Mouse (Mus musculus): ENCODE measurements around the gene Krt77. TPM values are rescaled to one million over a fixed set of nuclear protein-coding genes. Genes with fewer than 3 reads are reported as not detected.

Gene Krt77
- 0.53 and 0.56 TPM in 2 replicates for polyA plus RNA-seq (2015; fragmentation: Nextera tagmentation; extraction: Ambion mirVana)

GRCm38 (mm10) chr15:101869431-101869830, at the start of gene Krt77:
Krt77 (minus strand) TSS chr15:101869705.
- Histone ChIP-seq H3K4me2 (ENCODE audit: low read length) (no peak within 1 kb of the TSS), H3K27me3 (replicated peaks; ENCODE audit: control insufficient read depth, insufficient read depth, low read length) (no peaks in the 10 kb centered on the region), H3K36me3 (ENCODE audit: control insufficient read depth, insufficient read depth, low read length) (no peaks in the 10 kb centered on the region), H3K4me3 (ENCODE audit: low read length) (no peak within 1 kb of the TSS), H3K9ac (ENCODE audit: low read depth, low read length) (peak within 1 kb of the TSS; percentile 11; the same call in 1 of the 2 replicates), H3K27ac (ENCODE audit: low read depth, low read length) (no peak within 1 kb of the TSS; the same call in 1 of the 2 replicates), H3K9me3 (ENCODE audit: control insufficient read depth, low read length) (no peaks in the 10 kb centered on the region), H3K4me1 (ENCODE audit: control insufficient read depth, insufficient read depth, low read depth, low read length) (peaks cover 7% of the 10 kb centered on the region)
- peak; percentile 85 for ATAC-seq
- 30% methylated on average over 6 of the region's 6 CpGs for WGBS

DNA sequence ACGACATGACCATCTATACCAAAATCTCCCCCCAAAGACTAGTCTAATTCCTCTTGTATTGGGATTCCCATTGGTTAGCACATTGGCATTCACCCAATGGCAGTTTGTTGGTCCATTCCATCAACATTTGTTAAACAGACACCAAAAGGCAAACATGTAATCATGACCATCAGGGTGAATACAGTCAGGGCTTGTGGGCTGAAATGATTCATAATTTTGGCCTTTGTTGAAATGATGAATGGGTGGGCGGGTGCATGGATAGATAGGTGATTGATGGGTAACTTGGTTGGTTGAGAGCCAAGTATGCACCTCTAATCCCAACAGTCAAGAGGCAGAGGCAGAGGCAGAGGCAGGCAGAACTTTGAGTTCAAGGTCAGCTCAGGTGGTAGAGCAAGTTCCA, 46.6 kb upstream of the Krt77 start:
- Histone ChIP-seq H3K4me3 (ENCODE audit: low read length) (no peak overlapping the region), H3K9ac (ENCODE audit: low read depth, low read length) (no peak overlapping the region), H3K36me3 (ENCODE audit: control insufficient read depth, insufficient read depth, low read length) (no peaks in the 10 kb centered on the region), H3K27ac (ENCODE audit: low read depth, low read length) (no peak overlapping the region), H3K27me3 (replicated peaks; ENCODE audit: control insufficient read depth, insufficient read depth, low read length) (no peaks in the 10 kb centered on the region; the same call in 1 of the 2 replicates), H3K9me3 (ENCODE audit: control insufficient read depth, low read length) (no peaks in the 10 kb centered on the region), H3K4me1 (ENCODE audit: control insufficient read depth, insufficient read depth, low read depth, low read length) (no peaks in the 10 kb centered on the region), H3K4me2 (ENCODE audit: low read length) (no peak overlapping the region)
- 81% methylated on average over 2 of the region's 2 CpGs for WGBS
- ATAC-seq: no peak

DNA sequence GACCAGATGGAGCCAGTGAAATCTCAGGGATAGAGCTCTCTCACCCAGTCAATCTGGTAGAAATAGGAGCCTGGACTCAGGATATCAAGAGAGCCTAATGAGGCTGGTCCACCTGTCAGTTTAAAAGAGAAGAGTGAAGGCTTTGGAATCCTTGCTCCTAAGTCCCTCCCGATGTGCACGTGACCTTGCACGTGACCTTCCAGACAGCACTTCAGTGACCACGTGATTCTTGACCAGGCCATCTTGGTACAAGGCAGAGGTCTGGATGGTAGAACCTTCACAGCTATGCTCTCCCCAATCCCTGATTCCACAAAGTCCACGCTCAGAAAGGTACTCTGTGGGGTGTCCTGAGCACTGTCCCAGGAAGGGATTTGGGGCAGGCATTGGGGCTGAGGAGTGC, 35.3 kb upstream of the Krt77 start:
- ATAC-seq: no peak
- H3K9ac ChIP-seq (ENCODE audit: low read depth, low read length): no peak overlapping the region
- H3K36me3 ChIP-seq (ENCODE audit: control insufficient read depth, insufficient read depth, low read length): no peaks in the 10 kb centered on the region
- no peak overlapping the region for H3K27ac ChIP-seq (ENCODE audit: low read depth, low read length)
- H3K4me2 ChIP-seq (ENCODE audit: low read length): no peak overlapping the region
- no peaks in the 10 kb centered on the region for H3K9me3 ChIP-seq (ENCODE audit: control insufficient read depth, low read length)
- H3K27me3 ChIP-seq (replicated peaks; ENCODE audit: control insufficient read depth, insufficient read depth, low read length): no peaks in the 10 kb centered on the region
- no peaks in the 10 kb centered on the region for H3K4me1 ChIP-seq (ENCODE audit: control insufficient read depth, insufficient read depth, low read depth, low read length)
- no peak overlapping the region for H3K4me3 ChIP-seq (ENCODE audit: low read length)
- WGBS: 86% methylated on average over 5 of the region's 5 CpGs

DNA sequence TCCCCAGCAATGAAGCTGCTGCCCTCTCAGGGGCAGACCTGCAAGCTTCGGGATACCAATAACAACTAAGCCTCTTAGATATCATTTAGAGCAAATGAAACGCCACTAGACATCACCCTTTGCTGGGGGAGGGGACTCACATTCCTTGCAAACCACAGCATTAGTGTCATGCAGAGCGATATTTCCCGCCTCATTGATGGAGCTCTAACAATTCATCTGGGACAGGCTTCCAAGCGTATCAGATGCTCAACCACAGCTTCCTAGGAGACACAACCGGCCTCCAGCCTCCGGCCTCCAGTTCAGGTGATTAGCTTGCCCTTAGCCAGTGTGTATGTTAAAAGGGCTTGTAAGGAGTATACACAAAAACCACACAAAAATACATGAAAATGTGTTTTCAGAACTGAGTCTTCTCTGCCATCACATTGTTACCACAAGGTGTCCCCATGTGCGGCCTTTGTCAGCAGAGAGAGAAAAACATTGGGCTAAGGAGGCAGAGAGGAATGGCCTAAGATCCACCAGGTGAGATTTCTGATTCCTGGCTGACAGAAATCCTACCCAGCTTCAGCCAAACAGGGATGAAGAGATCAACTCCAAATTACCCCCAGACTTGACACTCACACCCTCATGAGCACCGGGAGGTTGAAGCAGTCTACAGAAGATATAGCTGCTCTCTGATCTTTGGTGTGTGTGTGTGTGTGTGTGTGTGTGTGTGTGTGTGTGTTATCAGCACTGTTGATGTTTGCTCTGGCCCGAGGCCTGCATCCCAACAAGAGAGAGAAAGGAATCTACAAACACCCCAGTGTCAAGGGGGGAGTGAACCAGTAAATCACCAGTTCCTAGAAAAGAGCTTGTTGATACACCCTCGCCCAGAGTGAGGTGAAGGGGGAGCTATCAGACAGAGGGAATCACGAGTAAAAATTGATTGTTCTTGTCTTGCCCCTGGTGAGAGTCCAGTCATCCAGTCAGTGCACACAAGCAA, 33.0 kb upstream of the Krt77 start:
- H3K9me3 ChIP-seq (ENCODE audit: control insufficient read depth, low read length): no peaks in the 10 kb centered on the region
- no peak overlapping the region for H3K4me2 ChIP-seq (ENCODE audit: low read length)
- 50% methylated on average over 12 of the region's 12 CpGs for WGBS
- no peak for ATAC-seq
- no peaks in the 10 kb centered on the region for H3K36me3 ChIP-seq (ENCODE audit: control insufficient read depth, insufficient read depth, low read length)
- H3K27ac ChIP-seq (ENCODE audit: low read depth, low read length): no peak overlapping the region
- no peaks in the 10 kb centered on the region for H3K4me1 ChIP-seq (ENCODE audit: control insufficient read depth, insufficient read depth, low read depth, low read length)
- no peaks in the 10 kb centered on the region for H3K27me3 ChIP-seq (replicated peaks; ENCODE audit: control insufficient read depth, insufficient read depth, low read length)
- no peak overlapping the region for H3K4me3 ChIP-seq (ENCODE audit: low read length)
- H3K9ac ChIP-seq (ENCODE audit: low read depth, low read length): no peak overlapping the region

- no peaks in the 10 kb centered on the region for H3K4me1 ChIP-seq (ENCODE audit: control insufficient read depth, insufficient read depth, low read depth, low read length)
- H3K9me3 ChIP-seq (ENCODE audit: control insufficient read depth, low read length): no peaks in the 10 kb centered on the region
- no peak overlapping the region for H3K9ac ChIP-seq (ENCODE audit: low read depth, low read length)
- ATAC-seq: no peak
- 97% methylated on average over 4 of the region's 4 CpGs for WGBS
- no peaks in the 10 kb centered on the region for H3K36me3 ChIP-seq (ENCODE audit: control insufficient read depth, insufficient read depth, low read length)
- no peak overlapping the region for H3K4me2 ChIP-seq (ENCODE audit: low read length)
- no peak overlapping the region for H3K27ac ChIP-seq (ENCODE audit: low read depth, low read length)
- no peak overlapping the region for H3K4me3 ChIP-seq (ENCODE audit: low read length)
- H3K27me3 ChIP-seq (replicated peaks; ENCODE audit: control insufficient read depth, insufficient read depth, low read length): no peaks in the 10 kb centered on the region
Measured at GRCm38 (mm10) chr15:101895216-101895615, 25.7 kb upstream of the Krt77 start.

- Histone ChIP-seq H3K36me3 (ENCODE audit: control insufficient read depth, insufficient read depth, low read length) (no peaks in the 10 kb centered on the region), H3K4me1 (ENCODE audit: control insufficient read depth, insufficient read depth, low read depth, low read length) (no peaks in the 10 kb centered on the region), H3K9me3 (ENCODE audit: control insufficient read depth, low read length) (no peaks in the 10 kb centered on the region), H3K9ac (ENCODE audit: low read depth, low read length) (no peak within 1 kb of the TSS), H3K27ac (ENCODE audit: low read depth, low read length) (no peak within 1 kb of the TSS), H3K4me3 (ENCODE audit: low read length) (no peak within 1 kb of the TSS), H3K4me2 (ENCODE audit: low read length) (no peak within 1 kb of the TSS), H3K27me3 (replicated peaks; ENCODE audit: control insufficient read depth, insufficient read depth, low read length) (no peaks in the 10 kb centered on the region)
- ATAC-seq: no peak
- 74% methylated on average over 4 of the region's 4 CpGs for WGBS
Measured at GRCm38 (mm10) chr15:101892820-101893219, 23.3 kb upstream of the Krt77 start, which contains the start of gene Krt76. Krt76 (minus strand) TSS chr15:101892920.

DNA sequence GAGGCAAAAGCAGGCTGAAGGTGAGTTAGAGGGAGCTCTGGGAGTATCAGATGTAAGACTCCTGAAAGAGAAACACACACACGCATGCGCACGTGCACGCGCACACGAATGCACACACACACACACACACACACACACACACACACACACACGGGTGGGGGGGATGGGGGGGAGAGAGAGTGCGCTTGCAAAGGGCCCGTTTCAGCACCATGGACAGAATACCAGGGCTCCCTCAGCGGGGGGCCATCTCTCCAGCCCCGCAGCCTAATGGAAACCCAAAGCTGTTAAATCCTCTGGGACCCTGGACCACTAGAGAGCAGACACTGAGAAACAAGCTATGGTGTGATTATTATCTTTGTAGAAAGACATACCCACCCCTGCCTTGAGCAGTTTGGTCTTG, 10.3 kb upstream of the Krt77 start:
- H3K36me3 ChIP-seq (ENCODE audit: control insufficient read depth, insufficient read depth, low read length): no peaks in the 10 kb centered on the region
- ATAC-seq: no peak
- no peak overlapping the region for H3K4me2 ChIP-seq (ENCODE audit: low read length)
- H3K9ac ChIP-seq (ENCODE audit: low read depth, low read length): no peak overlapping the region
- no peaks in the 10 kb centered on the region for H3K27me3 ChIP-seq (replicated peaks; ENCODE audit: control insufficient read depth, insufficient read depth, low read length)
- H3K27ac ChIP-seq (ENCODE audit: low read depth, low read length): no peak overlapping the region
- H3K4me1 ChIP-seq (ENCODE audit: control insufficient read depth, insufficient read depth, low read depth, low read length): no peaks in the 10 kb centered on the region
- H3K4me3 ChIP-seq (ENCODE audit: low read length): no peak overlapping the region
- WGBS: 29% methylated on average over 11 of the region's 11 CpGs
- H3K9me3 ChIP-seq (ENCODE audit: control insufficient read depth, low read length): no peaks in the 10 kb centered on the region

GRCm38 (mm10) chr15:101878041-101878440, 8.5 kb upstream of the Krt77 start:
- H3K9ac ChIP-seq (ENCODE audit: low read depth, low read length): no peak overlapping the region
- no peaks in the 10 kb centered on the region for H3K36me3 ChIP-seq (ENCODE audit: control insufficient read depth, insufficient read depth, low read length)
- H3K27ac ChIP-seq (ENCODE audit: low read depth, low read length): no peak overlapping the region
- H3K4me3 ChIP-seq (ENCODE audit: low read length): no peak overlapping the region
- H3K27me3 ChIP-seq (replicated peaks; ENCODE audit: control insufficient read depth, insufficient read depth, low read length): no peaks in the 10 kb centered on the region
- no peak overlapping the region for H3K4me2 ChIP-seq (ENCODE audit: low read length)
- H3K4me1 ChIP-seq (ENCODE audit: control insufficient read depth, insufficient read depth, low read depth, low read length): no peaks in the 10 kb centered on the region
- ATAC-seq: no peak
- no peaks in the 10 kb centered on the region for H3K9me3 ChIP-seq (ENCODE audit: control insufficient read depth, low read length)
- 69% methylated on average over 2 of the region's 2 CpGs for WGBS

DNA sequence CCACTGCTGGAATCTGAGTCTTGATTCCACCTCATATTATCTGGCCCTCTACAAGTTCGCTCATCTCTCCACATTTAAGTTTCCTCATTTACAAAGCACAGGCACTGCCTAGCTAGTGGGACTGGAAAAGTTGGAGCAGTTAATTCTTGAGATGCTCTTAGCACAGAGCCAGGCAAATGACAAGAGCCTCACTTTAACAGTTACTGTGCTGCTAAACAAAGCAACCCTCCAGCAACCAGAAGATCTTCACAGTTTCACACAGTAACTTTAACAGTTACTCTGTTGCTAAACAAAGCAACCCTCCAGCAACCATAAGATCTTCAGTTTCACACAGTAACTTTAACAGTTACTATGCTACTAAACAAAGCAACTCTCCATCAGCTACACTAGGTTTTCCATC, 4.9 kb upstream of the Krt77 start:
- WGBS: 88% methylated on average over 1 of the region's 1 CpGs
- no peaks in the 10 kb centered on the region for H3K9me3 ChIP-seq (ENCODE audit: control insufficient read depth, low read length)
- H3K4me2 ChIP-seq (ENCODE audit: low read length): no peak overlapping the region
- H3K9ac ChIP-seq (ENCODE audit: low read depth, low read length): no peak overlapping the region
- peaks cover 3% of the 10 kb centered on the region; the same call in 1 of the 2 replicates for H3K4me1 ChIP-seq (ENCODE audit: control insufficient read depth, insufficient read depth, low read depth, low read length)
- ATAC-seq: no peak
- H3K27me3 ChIP-seq (replicated peaks; ENCODE audit: control insufficient read depth, insufficient read depth, low read length): no peaks in the 10 kb centered on the region
- H3K4me3 ChIP-seq (ENCODE audit: low read length): no peak overlapping the region
- H3K36me3 ChIP-seq (ENCODE audit: control insufficient read depth, insufficient read depth, low read length): no peaks in the 10 kb centered on the region
- H3K27ac ChIP-seq (ENCODE audit: low read depth, low read length): no peak overlapping the region
